Mouse (Mus musculus) C2C12 (cell line): ENCODE measurements around the gene Sapcd1. TPM values are rescaled to one million over a fixed set of nuclear protein-coding genes. Genes with fewer than 3 reads are reported as not detected.

Source experiments
- H3K27me3 ChIP-seq: one replicate; pipeline ENCODE4 v1.6.1; 2011; ENCODE audit not compliant: control insufficient read depth, insufficient read depth, insufficient read length
- H3K36me3 ChIP-seq: one replicate; pipeline ENCODE4 v1.6.1; 2011; ENCODE audit not compliant: control insufficient read depth, insufficient read depth
- H3K4me3 ChIP-seq: one replicate; pipeline ENCODE4 v1.5.1; 2011; ENCODE audit warnings: mild to moderate bottlenecking, control low read depth; ENCODE audit not compliant: poor library complexity, insufficient read depth, severe bottlenecking
- H3K79me2 ChIP-seq: one replicate; pipeline ENCODE4 v1.6.1; 2011; ENCODE audit not compliant: control insufficient read depth, insufficient read depth
- H3K79me3 ChIP-seq: one replicate; pipeline ENCODE4 v1.6.1; 2011; ENCODE audit warnings: low read depth, control low read depth
- H3ac ChIP-seq: one replicate; pipeline ENCODE3; 2011; ENCODE audit warnings: low read depth; ENCODE audit not compliant: control insufficient read depth, insufficient read length
- CEBPB ChIP-seq: IDR thresholded peaks from one replicate; pipeline ENCODE4 v1.6.1; 2011; ENCODE audit warnings: low read depth, mild to moderate bottlenecking, control low read depth, moderate library complexity
- CTCF ChIP-seq: IDR thresholded peaks from one replicate; pipeline ENCODE4 v1.5.1; 2011; ENCODE audit not compliant: control insufficient read depth, insufficient read depth, insufficient read length
- FOSL1 ChIP-seq: IDR thresholded peaks from one replicate; pipeline ENCODE4 v1.8.0; 2011; ENCODE audit warnings: mild to moderate bottlenecking, low read length; ENCODE audit not compliant: poor library complexity, insufficient read depth, severe bottlenecking
- MAX ChIP-seq: IDR thresholded peaks from one replicate; pipeline ENCODE4 v1.6.1; 2011; ENCODE audit warnings: mild to moderate bottlenecking, control low read depth
- MYOD1 ChIP-seq: IDR thresholded peaks from one replicate; pipeline ENCODE4 v1.6.1; 2011; ENCODE audit warnings: low read depth; ENCODE audit not compliant: control insufficient read depth, insufficient read length
- MYOG ChIP-seq: IDR thresholded peaks from one replicate; pipeline ENCODE4 v1.6.1; 2011; ENCODE audit not compliant: control insufficient read depth, insufficient read length; ENCODE audit errors: extremely low read depth
- USF1 ChIP-seq: IDR thresholded peaks from one replicate; pipeline ENCODE4 v1.6.1; 2011; ENCODE audit warnings: low read depth, mild to moderate bottlenecking, control low read depth, moderate library complexity
- polyA plus RNA-seq: library from polyadenylated mRNA; unstranded; fragments of >200 nt; fragmentation: generic; extraction: Trizol; gene quantifications from one replicate; pipeline ENCODE4 v1.2.1, GENCODE M21; 2012; ENCODE audit warnings: missing spikeins

Gene Sapcd1
- polyA plus RNA-seq, 1 experiment = 0.23 TPM

- Histone ChIP-seq H3K36me3 (peaks cover 32% of the 10 kb centered on the region), H3K27me3 (no peaks in the 10 kb centered on the region), H3ac (peak overlapping the region; percentile 85), H3K79me2 (peaks cover 64% of the 10 kb centered on the region), H3K4me3 (peak overlapping the region; percentile 82), H3K79me3 (peaks cover 39% of the 10 kb centered on the region)
- TF ChIP-seq MYOG (no peak), CTCF (no peak), CEBPB (no peak), FOSL1 (no peak), USF1 (no peak), MAX (no peak), MYOD1 (no peak)
Measured at GRCm38 (mm10) chr17:35050126-35050750, 22.4 kb upstream of the Sapcd1 start.

- Histone ChIP-seq H3K4me3 (peak within 1 kb of the TSS; percentile 82), H3ac (peak within 1 kb of the TSS; percentile 85), H3K27me3 (no peaks in the 10 kb centered on the region), H3K79me3 (peaks cover 34% of the 10 kb centered on the region), H3K36me3 (peaks cover 26% of the 10 kb centered on the region), H3K79me2 (peaks cover 58% of the 10 kb centered on the region)
- TF ChIP-seq MAX (no peak), MYOG (no peak), MYOD1 (no peak), CEBPB (no peak), FOSL1 (no peak), CTCF (no peak), USF1 (no peak)
Measured at GRCm38 (mm10) chr17:35049561-35050016, 21.8 kb upstream of the Sapcd1 start, which contains the start of gene Clic1. Gene Clic1, plus strand, starts transcription at chr17:35049966.

- Histone ChIP-seq H3K4me3 (no peak overlapping the region), H3K79me2 (peaks cover 52% of the 10 kb centered on the region)
- no peak for TF ChIP-seq MYOD1
- TF ChIP-seq MAX = no peak
- TF ChIP-seq USF1 = no peak
- no peak for TF ChIP-seq MYOG
- TF ChIP-seq FOSL1 = no peak
- no peak for TF ChIP-seq CEBPB
- TF ChIP-seq CTCF = no peak
Measured at GRCm38 (mm10) chr17:35048932-35049440, 21.2 kb upstream of the Sapcd1 start.

GRCm38 (mm10) chr17:35048149-35048931 is 20.5 kb upstream of the Sapcd1 start:
- no peaks in the 10 kb centered on the region for H3K27me3 ChIP-seq
- peaks cover 46% of the 10 kb centered on the region for H3K79me2 ChIP-seq
- peaks cover 14% of the 10 kb centered on the region for H3K36me3 ChIP-seq
- H3K79me3 ChIP-seq = peaks cover 25% of the 10 kb centered on the region
- TF ChIP-seq FOSL1 = no peak
- TF ChIP-seq MYOG = no peak
- no peak for TF ChIP-seq CEBPB
- TF ChIP-seq MAX = no peak
- no peak for TF ChIP-seq CTCF
- TF ChIP-seq MYOD1 = no peak
- no peak for TF ChIP-seq USF1
- peak overlapping the region; percentile 9 for H3ac ChIP-seq
- H3K4me3 ChIP-seq = no peak overlapping the region

More at GRCm38 (mm10) chr17:35048932-35049440, 21.2 kb upstream of the Sapcd1 start:
- no peaks in the 10 kb centered on the region for H3K27me3 ChIP-seq
- H3K79me3 ChIP-seq = peaks cover 30% of the 10 kb centered on the region
- peaks cover 20% of the 10 kb centered on the region for H3K36me3 ChIP-seq
- no peak overlapping the region for H3ac ChIP-seq

- peaks cover 20% of the 10 kb centered on the region for H3K79me3 ChIP-seq
- TF ChIP-seq CEBPB = peak; percentile 14
- TF ChIP-seq USF1 = no peak
- no peak for TF ChIP-seq MYOD1
- no peak overlapping the region for H3K4me3 ChIP-seq
- H3K79me2 ChIP-seq = peaks cover 39% of the 10 kb centered on the region
- no peak overlapping the region for H3ac ChIP-seq
- no peaks in the 10 kb centered on the region for H3K27me3 ChIP-seq
- H3K36me3 ChIP-seq = peaks cover 7% of the 10 kb centered on the region
Measured at GRCm38 (mm10) chr17:35047688-35048087, 19.9 kb upstream of the Sapcd1 start.
